ENCODE assay signal across 9 mouse cellular contexts in genomic region chr4:155773335-155774078, GRCm38 (mm10). TPM values are rescaled to one million over a fixed set of nuclear protein-coding genes. Genes with fewer than 3 reads are reported as not detected.
DNase-seq lines count a peak whose midpoint lies in the region; ATAC-seq lines count a peak whose summit lies in the region.
"Had no signal": no experiment of that assay in that cellular context is flagged by ENCODE, and none has a peak within 500 bp of the region (broad histone marks: within the 10 kb centered on the region; RNA-seq: fewer than 3 reads in every experiment).

No protein-coding gene starts in this region.

- DNase-seq in kidney, adult 9 months, result peak; percentile 58
- DNase-seq in kidney, postnatal 4 days, result no peak
- no peak for DNase-seq in forebrain, embryonic 10.5 days (ENCODE audit: extremely low spot score, low spot score)
- no peak for DNase-seq in adrenal gland, postnatal 14 days
- DNase-seq in frontal cortex, postnatal 14 days (ENCODE audit: low spot score in 2 of 2), result no peak

- H3K4me1 ChIP-seq in forebrain, embryonic 10.5 days, result peaks cover 60% of the 10 kb centered on the region
- peaks cover 52% of the 10 kb centered on the region for H3K4me1 ChIP-seq in intestine, embryonic 15.5 days (replicated peaks)
- peaks cover 15% of the 10 kb centered on the region for H3K4me1 ChIP-seq in midbrain, embryonic 16.5 days (ENCODE audit: control insufficient read depth, insufficient read depth, low read length)

- 48% methylated on average over 5 of the region's 5 CpGs for WGBS in forebrain, embryonic 10.5 days
- WGBS in intestine, embryonic 15.5 days, result 36% methylated on average over 5 of the region's 5 CpGs
- WGBS in midbrain, embryonic 16.5 days, result 35% methylated on average over 5 of the region's 5 CpGs

- H3K36me3 ChIP-seq in forebrain, embryonic 10.5 days (replicated peaks), result no peaks in the 10 kb centered on the region
- H3K36me3 ChIP-seq in intestine, embryonic 15.5 days, result no peaks in the 10 kb centered on the region
- H3K36me3 ChIP-seq in midbrain, embryonic 16.5 days (ENCODE audit: control insufficient read depth, insufficient read depth, low read length), result no peaks in the 10 kb centered on the region

- no peak for ATAC-seq in intestine, embryonic 15.5 days
- ATAC-seq in midbrain, embryonic 16.5 days, result no peak
- no peak for ATAC-seq in erythroblast, adult 5-6 weeks (replicated peaks; ENCODE audit: low FRiP score, poor library complexity, severe bottlenecking)

- peak overlapping the region; percentile 91 for H3K4me2 ChIP-seq in intestine, embryonic 15.5 days (replicated peaks)
- peak overlapping the region; percentile 80 for H3K4me2 ChIP-seq in midbrain, embryonic 16.5 days (ENCODE audit: low read length)

- peak overlapping the region; percentile 52 for H3K4me3 ChIP-seq in forebrain, embryonic 10.5 days
- H3K4me3 ChIP-seq in intestine, embryonic 15.5 days (replicated peaks), result peak overlapping the region; percentile 46
- peak overlapping the region; percentile 46 for H3K4me3 ChIP-seq in midbrain, embryonic 16.5 days (ENCODE audit: low read depth, low read length)

- no peaks in the 10 kb centered on the region for H3K9me3 ChIP-seq in forebrain, embryonic 10.5 days
- H3K9me3 ChIP-seq in intestine, embryonic 15.5 days, result no peaks in the 10 kb centered on the region
- H3K9me3 ChIP-seq in midbrain, embryonic 16.5 days (replicated peaks; ENCODE audit: control insufficient read depth, low read length, poor library complexity, severe bottlenecking), result no peaks in the 10 kb centered on the region

- peaks cover 57% of the 10 kb centered on the region for H3K27me3 ChIP-seq in forebrain, embryonic 10.5 days (ENCODE audit: poor library complexity, severe bottlenecking)
- no peaks in the 10 kb centered on the region for H3K27me3 ChIP-seq in intestine, embryonic 15.5 days (replicated peaks)
- peaks cover 4% of the 10 kb centered on the region for H3K27me3 ChIP-seq in midbrain, embryonic 16.5 days (ENCODE audit: control insufficient read depth, insufficient read depth, low read depth, low read length)

- peak overlapping the region; percentile 50; the same call in 1 of the 2 replicates for H3K9ac ChIP-seq in intestine, embryonic 15.5 days
- H3K9ac ChIP-seq in midbrain, embryonic 16.5 days (ENCODE audit: low read depth, low read length), result peak overlapping the region; percentile 66

- H3K27ac ChIP-seq in forebrain, embryonic 10.5 days, result no peak overlapping the region
- no peak overlapping the region for H3K27ac ChIP-seq in intestine, embryonic 15.5 days
- H3K27ac ChIP-seq in midbrain, embryonic 16.5 days (ENCODE audit: low read length), result no peak overlapping the region
- H3K27ac ChIP-seq: macrophage had no signal

RNA-seq across cellular contexts. Expression of gene Vwa1, which starts 1.0 kb away (rescaled TPM):
- 9.7 and 11.3 TPM in 2 replicates for polyA plus RNA-seq in forebrain, embryonic 10.5 days (2016; fragmentation: Nextera tagmentation; extraction: Ambion mirVana)
- 16.7 TPM in 2 replicates for polyA plus RNA-seq in intestine, embryonic 15.5 days (2015; fragmentation: Nextera tagmentation; extraction: Ambion mirVana)
- polyA plus RNA-seq in midbrain, embryonic 16.5 days (2015; fragmentation: Nextera tagmentation; extraction: Ambion mirVana), result 31.0 and 31.5 TPM in 2 replicates
- not detected in 2 replicates for total RNA-seq in erythroblast, adult 5-6 weeks (2015; ENCODE audit: low replicate concordance)
- total RNA-seq in erythroblast, adult 5-6 weeks (2017; ENCODE audit: low replicate concordance), result not detected in 2 replicates
- total RNA-seq in adrenal gland, postnatal 14 days (2021), result 5.2 and 5.5 TPM in 2 replicates

RNA-seq across cellular contexts. Expression of gene Tmem88b, which starts 12.2 kb away (rescaled TPM):
- polyA plus RNA-seq in forebrain, embryonic 10.5 days (2016; fragmentation: Nextera tagmentation; extraction: Ambion mirVana), result 0.24 and 0.27 TPM in 2 replicates
- polyA plus RNA-seq in intestine, embryonic 15.5 days (2015; fragmentation: Nextera tagmentation; extraction: Ambion mirVana), result 1.00 and 1.1 TPM in 2 replicates
- polyA plus RNA-seq in midbrain, embryonic 16.5 days (2015; fragmentation: Nextera tagmentation; extraction: Ambion mirVana), result 0.85 and 1.1 TPM in 2 replicates
- 1.3 TPM in 1 of 2 replicates, not detected in the other for total RNA-seq in erythroblast, adult 5-6 weeks (2015; ENCODE audit: low replicate concordance)
- 0.42 and 1.3 TPM in 2 replicates for total RNA-seq in erythroblast, adult 5-6 weeks (2017; ENCODE audit: low replicate concordance)
- 0.79 and 0.82 TPM in 2 replicates for total RNA-seq in adrenal gland, postnatal 14 days (2021)
- polyA plus RNA-seq: macrophage had no signal

RNA-seq across cellular contexts. Expression of gene Atad3a, which starts 12.6 kb away (rescaled TPM):
- 141 and 149 TPM in 2 replicates for polyA plus RNA-seq in forebrain, embryonic 10.5 days (2016; fragmentation: Nextera tagmentation; extraction: Ambion mirVana)
- polyA plus RNA-seq in intestine, embryonic 15.5 days (2015; fragmentation: Nextera tagmentation; extraction: Ambion mirVana), result 135 and 156 TPM in 2 replicates
- polyA plus RNA-seq in midbrain, embryonic 16.5 days (2015; fragmentation: Nextera tagmentation; extraction: Ambion mirVana), result 87.9 and 93.2 TPM in 2 replicates
- 4.6 and 14.0 TPM in 2 replicates for total RNA-seq in erythroblast, adult 5-6 weeks (2015; ENCODE audit: low replicate concordance)
- 11.9 and 17.4 TPM in 2 replicates for total RNA-seq in erythroblast, adult 5-6 weeks (2017; ENCODE audit: low replicate concordance)
- 117 and 127 TPM in 2 replicates for total RNA-seq in adrenal gland, postnatal 14 days (2021)

RNA-seq across cellular contexts. Expression of gene Ankrd65, which starts 16.7 kb away (rescaled TPM):
- not detected in 2 replicates for polyA plus RNA-seq in forebrain, embryonic 10.5 days (2016; fragmentation: Nextera tagmentation; extraction: Ambion mirVana)
- polyA plus RNA-seq in intestine, embryonic 15.5 days (2015; fragmentation: Nextera tagmentation; extraction: Ambion mirVana), result not detected in 2 replicates
- polyA plus RNA-seq in midbrain, embryonic 16.5 days (2015; fragmentation: Nextera tagmentation; extraction: Ambion mirVana), result not detected in 2 replicates
- 2.5 TPM in 1 of 2 replicates, not detected in the other for total RNA-seq in erythroblast, adult 5-6 weeks (2015; ENCODE audit: low replicate concordance)
- 1.7 and 4.3 TPM in 2 replicates for total RNA-seq in erythroblast, adult 5-6 weeks (2017; ENCODE audit: low replicate concordance)
- not detected in 2 replicates for total RNA-seq in adrenal gland, postnatal 14 days (2021)
- polyA plus RNA-seq: macrophage had no signal

RNA-seq across cellular contexts. Expression of gene Mrpl20, which starts 29.2 kb away (rescaled TPM):
- 253 and 258 TPM in 2 replicates for polyA plus RNA-seq in forebrain, embryonic 10.5 days (2016; fragmentation: Nextera tagmentation; extraction: Ambion mirVana)
- 225 and 226 TPM in 2 replicates for polyA plus RNA-seq in intestine, embryonic 15.5 days (2015; fragmentation: Nextera tagmentation; extraction: Ambion mirVana)
- polyA plus RNA-seq in midbrain, embryonic 16.5 days (2015; fragmentation: Nextera tagmentation; extraction: Ambion mirVana), result 243 and 257 TPM in 2 replicates
- 33.0 and 33.8 TPM in 2 replicates for total RNA-seq in erythroblast, adult 5-6 weeks (2015; ENCODE audit: low replicate concordance)
- 18.9 and 45.0 TPM in 2 replicates for total RNA-seq in erythroblast, adult 5-6 weeks (2017; ENCODE audit: low replicate concordance)
- 194 and 200 TPM in 2 replicates for total RNA-seq in adrenal gland, postnatal 14 days (2021)
